Mouse (Mus musculus) limb, embryonic 15.5 days (tissue): ENCODE measurements around the gene Coro1c. TPM values are rescaled to one million over a fixed set of nuclear protein-coding genes. Genes with fewer than 3 reads are reported as not detected.

Experiments
- ATAC-seq: fragments of 200-750 bp; cut with Nextera tagmentation; 2 replicates; pipeline ENCODE4 v1.8.0; 2017; ENCODE audit warnings: low read depth, moderate TSS enrichment; ENCODE audit not compliant: insufficient number of reproducible peaks, low FRiP score, low TSS enrichment
- H3K27ac ChIP-seq: fragments of 300-500 bp; sonication (generic); 2 replicates; pipeline ENCODE4 v1.5.1; 2015; ENCODE audit warnings: moderate library complexity, mild to moderate bottlenecking, inconsistent platforms
- H3K27me3 ChIP-seq: fragments of 300-500 bp; sonication (generic); 2 replicates; pipeline ENCODE4 v1.6.1; 2015; ENCODE audit warnings: inconsistent platforms
- H3K36me3 ChIP-seq: fragments of 300-500 bp; sonication (generic); 2 replicates; pipeline ENCODE4 v1.6.1; 2015; ENCODE audit warnings: inconsistent platforms
- H3K4me1 ChIP-seq: fragments of 300-500 bp; sonication (generic); 2 replicates; pipeline ENCODE4 v1.6.1; 2015; ENCODE audit warnings: inconsistent platforms
- H3K4me2 ChIP-seq: fragments of 300-500 bp; sonication (generic); 2 replicates; pipeline ENCODE4 v1.6.1; 2015; ENCODE audit warnings: mild to moderate bottlenecking, inconsistent platforms
- H3K4me3 ChIP-seq: fragments of 300-500 bp; sonication (generic); 2 replicates; pipeline ENCODE4 v1.5.1; 2015; ENCODE audit warnings: mild to moderate bottlenecking, inconsistent platforms
- H3K9ac ChIP-seq: fragments of 300-500 bp; sonication (generic); 2 replicates; pipeline ENCODE4 v1.6.1; 2015; ENCODE audit warnings: inconsistent platforms
- H3K9me3 ChIP-seq: fragments of 300-500 bp; sonication (generic); 2 replicates; pipeline ENCODE4 v1.6.1; 2016; ENCODE audit warnings: inconsistent platforms
- WGBS: fragments of 180-500 bp; shearing (Covaris S2); methylation state at CpG from one replicate; pipeline ENCODE4 v1.1.7; 2015; 5-methylcytosine and 5-hydroxymethylcytosine counted together
- polyA plus RNA-seq: library from polyadenylated mRNA; unstranded; fragments of >200 nt; fragmentation: Nextera tagmentation; extraction: Ambion mirVana; gene quantifications from 2 replicates; pipeline ENCODE4 v1.2.1, GENCODE M21; 2015

The Coro1c gene
- polyA plus RNA-seq, 1 experiment from 2014 or later, result 98.4 TPM

DNA sequence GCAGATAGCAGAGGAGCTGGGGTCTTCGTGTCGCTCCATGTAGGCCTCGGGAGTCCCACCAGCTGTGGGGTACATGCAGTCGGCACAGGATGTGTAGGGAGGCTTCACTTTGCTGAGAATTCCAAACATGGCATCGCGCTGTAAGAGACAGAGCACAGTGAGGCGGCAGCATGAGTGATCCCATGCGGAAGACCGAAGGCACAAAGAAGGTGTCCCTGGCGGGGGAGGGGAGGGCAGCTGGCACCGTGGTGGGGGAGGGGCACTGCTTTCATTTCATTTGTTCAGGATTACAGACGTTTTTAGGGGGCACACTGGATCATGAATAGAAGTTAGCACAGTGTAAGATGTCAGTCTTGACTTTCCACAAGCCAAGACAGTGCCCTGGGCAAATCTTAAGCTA lies 34.8 kb upstream of the Coro1c start:
- Histone ChIP-seq H3K27me3 (no peaks in the 10 kb centered on the region), H3K4me2 (no peak overlapping the region), H3K4me3 (no peak overlapping the region), H3K36me3 (peaks cover 85% of the 10 kb centered on the region), H3K27ac (no peak overlapping the region), H3K9ac (no peak overlapping the region), H3K9me3 (no peaks in the 10 kb centered on the region), H3K4me1 (no peaks in the 10 kb centered on the region)
- WGBS, result 85% methylated on average over 12 of the region's 12 CpGs
- ATAC-seq, result no peak

DNA sequence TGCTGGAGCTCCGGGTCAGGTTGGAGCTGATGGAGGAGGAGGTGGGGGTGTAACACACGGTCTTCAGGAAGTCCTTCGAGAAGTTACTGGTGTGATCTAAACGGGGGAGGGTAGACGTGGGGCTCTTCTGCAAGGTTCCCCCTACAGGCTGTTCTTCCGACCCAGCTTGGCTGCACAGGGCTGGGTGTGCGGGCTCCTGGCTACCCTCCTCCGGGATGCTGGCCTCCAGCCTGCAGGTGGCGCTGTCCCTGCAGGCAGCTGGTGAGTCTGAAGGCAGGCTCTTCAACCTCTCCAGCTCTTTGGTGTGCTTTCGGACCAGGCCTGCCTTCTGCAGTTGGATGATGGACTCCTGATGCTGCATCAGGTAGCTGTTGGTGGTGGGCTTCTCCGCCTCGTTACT lies 34.0 kb upstream of the Coro1c start:
- 87% methylated on average over 12 of the region's 12 CpGs for WGBS
- Histone ChIP-seq H3K27me3 (no peaks in the 10 kb centered on the region), H3K4me3 (no peak overlapping the region), H3K4me1 (no peaks in the 10 kb centered on the region), H3K9me3 (no peaks in the 10 kb centered on the region), H3K4me2 (no peak overlapping the region), H3K27ac (no peak overlapping the region), H3K9ac (no peak overlapping the region), H3K36me3 (peaks cover 85% of the 10 kb centered on the region)
- ATAC-seq, result no peak

DNA sequence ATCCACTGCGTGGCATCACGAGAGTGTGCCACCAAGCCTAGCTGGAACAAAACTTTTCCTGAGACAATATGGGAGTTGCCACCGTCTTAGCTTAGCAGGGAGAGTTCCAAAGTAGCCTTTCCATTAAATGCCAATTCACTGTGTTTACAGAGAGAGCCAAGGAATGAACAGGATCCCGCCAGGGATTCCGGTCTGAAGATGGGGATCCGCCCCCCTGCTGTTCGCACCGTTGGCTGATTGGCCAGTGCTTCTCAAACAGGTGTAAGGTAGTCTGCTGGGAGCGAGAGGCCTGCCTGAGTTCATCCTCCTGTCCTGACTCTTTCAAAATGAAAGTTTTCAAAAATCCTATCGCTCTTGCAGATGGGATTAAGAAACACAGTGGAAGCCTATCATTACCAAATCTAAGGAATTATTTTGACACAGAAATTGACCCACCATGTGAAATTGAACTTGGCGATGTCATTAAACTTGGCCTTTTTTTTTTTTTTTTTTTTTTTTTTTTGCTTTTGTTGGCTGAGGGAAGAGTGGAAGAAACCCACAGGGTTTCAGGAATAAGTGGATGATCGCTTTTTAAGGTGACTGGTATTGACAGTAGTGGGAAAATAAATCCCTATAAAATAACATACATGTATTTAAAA lies 30.8 kb upstream of the Coro1c start:
- Histone ChIP-seq H3K4me3 (no peak overlapping the region), H3K36me3 (peaks cover 60% of the 10 kb centered on the region), H3K9ac (no peak overlapping the region), H3K4me1 (no peaks in the 10 kb centered on the region), H3K4me2 (no peak overlapping the region), H3K27ac (no peak overlapping the region), H3K27me3 (no peaks in the 10 kb centered on the region), H3K9me3 (no peaks in the 10 kb centered on the region)
- ATAC-seq, result no peak
- 51% methylated on average over 12 of the region's 12 CpGs for WGBS

DNA sequence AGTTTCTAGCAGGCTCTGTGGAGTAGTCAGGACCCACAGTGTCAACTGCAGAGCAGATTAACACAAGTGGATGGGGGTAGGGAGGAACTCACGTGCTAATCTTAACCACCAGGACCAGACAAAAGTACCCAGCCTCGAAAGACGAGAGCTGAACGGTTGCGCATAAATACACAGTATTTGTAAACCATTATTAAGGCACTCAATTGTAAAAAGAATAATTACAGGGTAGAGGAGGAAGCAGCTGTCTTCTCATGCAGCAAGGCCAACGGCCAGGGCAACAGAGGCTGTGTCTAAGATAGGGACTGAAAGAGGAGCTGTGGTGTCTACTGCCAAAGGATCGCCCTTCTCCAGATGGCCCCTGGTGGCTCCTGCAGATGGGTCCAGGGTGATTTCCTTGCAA lies 29.1 kb upstream of the Coro1c start:
- no peaks in the 10 kb centered on the region for H3K27me3 ChIP-seq
- H3K4me1 ChIP-seq, result no peaks in the 10 kb centered on the region
- H3K4me3 ChIP-seq, result no peak overlapping the region
- ATAC-seq, result no peak
- no peak overlapping the region for H3K4me2 ChIP-seq
- WGBS, result 56% methylated on average over 7 of the region's 7 CpGs
- no peak overlapping the region for H3K9ac ChIP-seq
- peaks cover 43% of the 10 kb centered on the region for H3K36me3 ChIP-seq
- H3K9me3 ChIP-seq, result no peaks in the 10 kb centered on the region
- H3K27ac ChIP-seq, result no peak overlapping the region

DNA sequence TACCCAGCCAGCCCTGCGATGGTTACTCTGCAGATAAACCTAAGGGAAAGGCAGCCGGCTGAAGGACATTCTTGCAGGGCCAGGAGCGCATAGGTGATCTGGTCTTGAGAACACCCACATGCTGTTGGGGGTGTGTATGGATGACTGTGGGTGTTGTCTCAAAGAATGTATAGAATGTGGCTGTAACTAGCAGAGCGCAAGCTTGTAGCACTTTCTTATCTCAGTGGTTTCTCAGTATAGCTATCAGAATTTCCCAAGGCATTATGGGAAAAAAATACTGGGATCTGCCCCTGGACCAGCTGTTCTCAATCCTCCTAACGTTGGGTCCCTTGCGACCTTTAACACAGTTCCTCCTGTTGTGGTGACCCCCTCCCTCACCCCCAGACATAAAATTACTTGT lies 25.3 kb upstream of the Coro1c start:
- Histone ChIP-seq H3K9me3 (no peaks in the 10 kb centered on the region), H3K4me2 (no peak overlapping the region), H3K9ac (no peak overlapping the region), H3K4me3 (no peak overlapping the region), H3K27ac (no peak overlapping the region), H3K27me3 (no peaks in the 10 kb centered on the region), H3K36me3 (peaks cover 13% of the 10 kb centered on the region; the same call in 1 of the 2 replicates), H3K4me1 (peaks cover 23% of the 10 kb centered on the region)
- ATAC-seq, result no peak
- WGBS, result 61% methylated on average over 6 of the region's 6 CpGs

DNA sequence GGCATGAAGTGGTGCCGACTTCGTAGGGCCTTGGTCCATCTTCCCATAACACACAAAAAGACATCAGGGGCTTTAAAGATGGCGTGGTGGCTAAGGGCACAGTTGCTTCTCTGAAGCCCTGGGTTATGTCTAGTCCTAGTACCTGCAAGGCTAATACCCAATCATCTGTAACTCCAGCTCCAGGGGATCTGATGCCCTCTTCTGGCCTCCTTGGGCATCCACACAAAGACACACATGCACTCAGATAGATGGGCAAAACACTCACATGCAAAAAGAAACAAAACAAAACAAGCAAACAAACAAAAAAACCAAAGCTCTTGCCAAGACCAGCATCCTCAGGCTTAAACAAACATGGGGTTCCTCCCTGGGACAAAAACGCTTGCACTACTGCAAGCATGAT lies 24.9 kb upstream of the Coro1c start:
- Histone ChIP-seq H3K9me3 (no peaks in the 10 kb centered on the region), H3K36me3 (peaks cover 11% of the 10 kb centered on the region; the same call in 1 of the 2 replicates), H3K27ac (no peak overlapping the region), H3K27me3 (no peaks in the 10 kb centered on the region), H3K9ac (no peak overlapping the region), H3K4me1 (peaks cover 23% of the 10 kb centered on the region), H3K4me2 (no peak overlapping the region), H3K4me3 (no peak overlapping the region)
- no peak for ATAC-seq
- WGBS, result 80% methylated on average over 4 of the region's 4 CpGs

DNA sequence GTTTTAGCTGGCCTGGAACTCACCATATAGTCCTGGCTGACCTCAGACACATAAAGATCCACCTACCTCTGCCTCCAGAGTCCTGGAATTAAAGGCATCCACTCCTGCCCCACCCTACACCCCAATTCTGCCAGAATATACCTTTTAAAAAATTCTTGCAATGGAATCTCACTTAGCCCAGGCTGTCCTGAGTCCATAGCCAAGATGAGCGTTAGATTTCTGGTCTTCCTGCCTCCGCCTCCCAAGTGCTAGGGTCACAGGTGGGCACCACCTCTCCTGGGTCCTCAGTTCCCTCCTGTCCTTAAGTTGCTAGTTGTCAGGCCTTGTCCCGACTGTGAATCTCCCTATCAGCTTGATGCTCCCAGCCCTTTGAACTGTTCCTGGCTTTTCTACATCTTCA lies 23.8 kb upstream of the Coro1c start:
- no peaks in the 10 kb centered on the region for H3K9me3 ChIP-seq
- H3K36me3 ChIP-seq, result 0 out of 2 replicates have a peak, but pooled peaks cover 3% of the 10 kb centered on the region
- no peak overlapping the region for H3K4me3 ChIP-seq
- ATAC-seq, result no peak
- H3K4me1 ChIP-seq, result peaks cover 23% of the 10 kb centered on the region
- H3K4me2 ChIP-seq, result no peak overlapping the region
- 0 out of 2 replicates have a peak overlapping the region, but pooled peaks have one; percentile 33 for H3K27ac ChIP-seq
- no peaks in the 10 kb centered on the region for H3K27me3 ChIP-seq
- 66% methylated on average over 3 of the region's 3 CpGs for WGBS
- no peak overlapping the region for H3K9ac ChIP-seq

DNA sequence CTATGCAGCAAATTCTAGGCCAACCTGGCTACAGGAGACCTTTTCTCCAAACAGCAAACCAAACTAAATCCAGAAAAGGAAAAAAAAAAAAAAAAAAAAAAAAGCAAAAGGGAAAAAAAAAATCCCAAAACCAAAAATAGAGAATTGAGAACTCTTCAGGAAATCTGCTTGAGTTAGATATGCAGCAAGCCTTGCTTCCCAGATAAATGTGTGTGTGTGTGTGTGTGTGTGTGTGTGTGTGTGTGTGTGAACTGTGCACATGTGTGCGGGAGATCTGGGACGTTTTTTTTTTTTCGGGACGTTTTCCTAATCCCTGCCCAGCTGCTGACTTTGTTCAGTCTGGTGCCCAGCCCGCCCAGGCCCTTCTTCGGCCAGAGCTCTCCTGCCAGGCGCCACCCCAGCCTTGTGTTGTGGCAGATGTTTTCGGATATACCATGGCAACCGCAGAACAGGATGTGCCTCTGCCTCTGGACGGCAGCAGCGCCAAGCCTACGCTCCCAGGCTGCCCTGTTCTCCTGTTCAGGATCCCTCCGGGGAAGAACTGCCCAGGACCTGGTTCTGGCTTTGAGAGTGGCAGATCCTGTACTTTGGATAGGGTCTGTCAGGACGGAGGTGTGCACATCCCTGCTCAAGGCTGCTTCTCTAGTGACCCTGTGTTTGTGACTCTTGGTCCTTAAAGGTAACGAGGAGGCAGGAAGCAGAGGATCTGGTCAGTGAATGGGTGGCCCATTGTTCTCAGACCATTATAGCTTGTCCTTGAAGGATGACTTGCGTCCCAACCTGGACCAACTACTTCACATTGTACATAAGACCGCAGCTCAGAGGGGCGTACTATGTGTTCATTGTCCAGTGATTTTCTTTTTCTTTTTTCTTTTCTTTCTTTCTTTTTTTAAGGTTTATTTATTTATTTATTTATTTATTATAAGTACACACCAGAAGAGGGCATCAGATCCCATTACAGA lies 22.4 kb upstream of the Coro1c start:
- Histone ChIP-seq H3K27ac (peak overlapping the region; percentile 73), H3K9ac (no peak overlapping the region), H3K4me3 (no peak overlapping the region), H3K4me1 (peaks cover 25% of the 10 kb centered on the region), H3K27me3 (no peaks in the 10 kb centered on the region), H3K36me3 (0 out of 2 replicates have a peak, but pooled peaks cover 3% of the 10 kb centered on the region), H3K9me3 (no peaks in the 10 kb centered on the region), H3K4me2 (peak overlapping the region; percentile 22)
- WGBS, result 27% methylated on average over 17 of the region's 18 CpGs
- ATAC-seq, result peak; percentile 68; the same call in 1 of the 2 replicates

DNA sequence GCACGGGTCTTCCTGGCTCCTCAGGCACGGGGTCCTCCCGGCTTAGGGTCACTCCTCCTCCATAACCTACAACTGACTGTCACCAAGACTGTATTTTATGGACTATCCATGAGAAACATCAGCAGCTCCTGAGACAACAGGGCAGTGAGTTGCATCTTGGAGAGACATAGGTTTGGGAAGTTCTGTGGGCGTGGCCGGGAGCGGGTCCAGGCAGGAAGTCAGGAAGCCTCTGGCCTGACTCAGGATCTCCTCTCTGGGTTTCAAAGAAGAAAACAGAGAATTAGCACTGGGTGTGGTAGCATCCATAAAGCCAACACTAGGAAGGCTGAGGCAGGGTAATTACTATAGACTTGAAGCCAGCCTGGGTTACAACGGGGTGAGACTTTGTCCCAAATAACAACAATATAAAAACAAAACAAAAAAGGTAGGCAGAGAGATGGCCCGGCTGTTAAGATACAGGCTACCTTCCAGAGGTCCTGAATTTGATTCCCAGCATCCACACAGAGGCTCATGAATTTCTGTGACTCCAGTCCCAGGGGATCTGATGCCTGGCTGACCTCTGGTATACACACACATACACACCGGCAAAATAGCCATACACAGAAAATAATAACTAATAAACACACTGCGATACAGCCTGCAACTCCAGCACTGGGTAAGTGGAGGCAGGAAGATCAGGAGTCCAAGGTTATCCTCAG lies 21.5 kb upstream of the Coro1c start:
- ATAC-seq, result no peak
- peak overlapping the region; percentile 73 for H3K27ac ChIP-seq
- no peaks in the 10 kb centered on the region for H3K9me3 ChIP-seq
- H3K27me3 ChIP-seq, result no peaks in the 10 kb centered on the region
- no peaks in the 10 kb centered on the region for H3K36me3 ChIP-seq
- H3K4me2 ChIP-seq, result no peak overlapping the region
- no peak overlapping the region for H3K4me3 ChIP-seq
- no peak overlapping the region for H3K9ac ChIP-seq
- WGBS, result 43% methylated on average over 10 of the region's 10 CpGs
- peaks cover 28% of the 10 kb centered on the region for H3K4me1 ChIP-seq

DNA sequence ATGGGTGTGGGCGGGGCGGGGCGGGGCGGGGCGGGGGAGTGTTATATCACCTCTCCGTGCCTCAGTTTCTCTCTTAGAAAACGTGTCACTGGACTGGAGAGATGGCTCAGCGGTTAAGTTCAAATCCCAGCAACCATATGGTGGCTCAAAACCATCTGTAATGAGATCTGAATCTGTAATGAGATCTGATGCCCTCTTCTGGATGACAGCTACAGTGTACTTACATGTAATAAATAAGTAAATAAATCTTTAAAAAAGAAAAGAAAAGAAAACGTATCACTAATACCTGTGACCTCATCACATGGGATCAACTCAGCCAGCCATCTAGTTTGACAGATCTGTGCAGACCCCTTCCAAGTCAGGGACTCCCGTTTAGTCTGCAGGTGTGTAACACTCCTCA lies 21.0 kb upstream of the Coro1c start:
- ATAC-seq, result no peak

DNA sequence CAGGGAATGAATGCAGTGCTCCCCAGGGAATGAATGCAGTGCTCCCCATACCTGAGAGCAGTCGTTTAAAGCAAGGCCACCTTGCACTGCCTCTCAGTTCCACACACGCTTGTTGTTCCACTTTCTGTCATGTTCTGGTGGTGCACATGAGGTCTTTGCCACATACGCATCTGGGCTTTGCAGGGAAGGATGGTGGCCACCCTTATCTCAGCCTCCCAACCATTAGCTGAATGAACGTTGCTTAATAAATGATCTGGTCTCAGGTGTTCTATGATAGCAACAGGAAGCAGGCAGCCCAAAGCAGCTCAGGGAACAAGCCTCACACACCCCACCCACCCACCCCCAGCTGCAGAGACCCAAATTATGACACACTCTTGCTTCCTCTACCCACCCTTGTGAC lies 16.1 kb upstream of the Coro1c start:
- ATAC-seq, result no peak
- no peaks in the 10 kb centered on the region for H3K36me3 ChIP-seq
- 86% methylated on average over 4 of the region's 4 CpGs for WGBS
- no peak overlapping the region for H3K4me3 ChIP-seq
- no peaks in the 10 kb centered on the region for H3K9me3 ChIP-seq
- H3K9ac ChIP-seq, result no peak overlapping the region
- H3K27me3 ChIP-seq, result no peaks in the 10 kb centered on the region
- no peak overlapping the region for H3K27ac ChIP-seq
- H3K4me2 ChIP-seq, result no peak overlapping the region
- peaks cover 5% of the 10 kb centered on the region; the same call in 1 of the 2 replicates for H3K4me1 ChIP-seq

More for the DNA sequence above, 21.0 kb upstream of the Coro1c start:
- Histone ChIP-seq H3K27ac (peak overlapping the region; percentile 73; the same call in 1 of the 2 replicates), H3K27me3 (no peaks in the 10 kb centered on the region), H3K4me3 (no peak overlapping the region), H3K36me3 (no peaks in the 10 kb centered on the region), H3K9ac (no peak overlapping the region), H3K9me3 (no peaks in the 10 kb centered on the region), H3K4me2 (no peak overlapping the region), H3K4me1 (peaks cover 28% of the 10 kb centered on the region)
- 63% methylated on average over 10 of the region's 10 CpGs for WGBS
